Mouse (Mus musculus): ENCODE measurements around the gene Fgfr2.

Fgfr2 gene

GRCm38 (mm10) chr7:131809584-131810181 lies 1313.5 kb downstream of the Fgfr2 start:
- no peak for DNase-seq (ENCODE audit: low read depth)

- no peak for DNase-seq (ENCODE audit: low read depth)
Measured at GRCm38 (mm10) chr7:131807257-131807656, 1315.9 kb downstream of the Fgfr2 start.

- no peak for DNase-seq (ENCODE audit: low read depth)
Measured at GRCm38 (mm10) chr7:131805525-131806202, 1317.5 kb downstream of the Fgfr2 start.

DNA sequence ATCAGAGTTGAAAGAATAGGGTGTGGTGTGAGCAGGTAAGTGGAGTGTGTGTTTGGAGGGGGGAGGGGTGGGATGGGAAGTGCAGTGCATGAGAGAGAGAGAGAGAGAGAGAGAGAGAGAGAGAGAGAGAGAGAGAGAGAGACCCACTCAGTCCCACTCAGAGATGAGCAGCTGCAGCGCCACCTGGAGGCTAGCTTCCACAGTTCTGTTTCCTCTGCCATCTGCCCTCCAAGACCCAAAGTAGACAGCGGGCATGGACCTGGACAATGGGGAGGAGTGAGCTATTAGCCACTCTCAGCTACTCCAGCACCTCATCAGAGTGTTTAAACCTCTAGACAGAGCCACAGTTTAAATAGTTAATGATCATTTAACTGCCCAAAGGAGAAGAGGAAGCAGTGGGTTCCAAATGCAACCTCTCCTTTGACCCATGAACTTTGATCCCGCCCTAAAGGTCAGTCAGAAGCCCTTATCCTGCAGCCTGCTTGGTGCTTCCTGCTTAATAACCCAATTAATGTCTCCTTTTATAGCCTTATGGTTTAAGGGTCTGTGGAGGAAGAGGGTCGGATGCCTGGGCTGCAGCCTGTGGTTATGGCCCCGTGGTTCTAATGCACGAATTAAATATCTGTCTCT lies 1322.6 kb downstream of the Fgfr2 start:
- DNase-seq (ENCODE audit: low read depth) = peak; percentile 5

GRCm38 (mm10) chr7:131797161-131797560 lies 1326.0 kb downstream of the Fgfr2 start:
- no peak for DNase-seq (ENCODE audit: low read depth)

- no peak for DNase-seq (ENCODE audit: low read depth)
Measured at GRCm38 (mm10) chr7:131788595-131789206, 1334.4 kb downstream of the Fgfr2 start.

DNA sequence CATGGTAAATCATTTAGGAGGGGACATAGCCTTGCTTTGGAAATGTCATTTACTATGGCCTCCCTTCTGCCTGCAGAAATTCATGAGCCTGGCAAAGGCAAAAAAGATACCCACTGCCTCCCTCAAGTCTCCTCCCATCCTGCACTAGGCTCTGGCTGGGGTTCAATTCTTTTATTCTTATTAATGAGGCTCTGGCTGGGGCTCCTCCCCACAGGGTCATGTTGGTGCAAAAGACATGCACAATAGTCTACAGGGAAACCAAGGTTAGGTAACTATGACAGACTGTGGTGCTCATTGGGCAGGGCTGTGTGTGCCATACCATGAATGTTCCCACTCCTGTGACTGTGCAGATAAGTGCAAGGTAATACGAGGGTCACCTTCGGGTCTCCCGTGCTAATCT lies 1337.4 kb downstream of the Fgfr2 start:
- no peak for DNase-seq (ENCODE audit: low read depth)

DNA sequence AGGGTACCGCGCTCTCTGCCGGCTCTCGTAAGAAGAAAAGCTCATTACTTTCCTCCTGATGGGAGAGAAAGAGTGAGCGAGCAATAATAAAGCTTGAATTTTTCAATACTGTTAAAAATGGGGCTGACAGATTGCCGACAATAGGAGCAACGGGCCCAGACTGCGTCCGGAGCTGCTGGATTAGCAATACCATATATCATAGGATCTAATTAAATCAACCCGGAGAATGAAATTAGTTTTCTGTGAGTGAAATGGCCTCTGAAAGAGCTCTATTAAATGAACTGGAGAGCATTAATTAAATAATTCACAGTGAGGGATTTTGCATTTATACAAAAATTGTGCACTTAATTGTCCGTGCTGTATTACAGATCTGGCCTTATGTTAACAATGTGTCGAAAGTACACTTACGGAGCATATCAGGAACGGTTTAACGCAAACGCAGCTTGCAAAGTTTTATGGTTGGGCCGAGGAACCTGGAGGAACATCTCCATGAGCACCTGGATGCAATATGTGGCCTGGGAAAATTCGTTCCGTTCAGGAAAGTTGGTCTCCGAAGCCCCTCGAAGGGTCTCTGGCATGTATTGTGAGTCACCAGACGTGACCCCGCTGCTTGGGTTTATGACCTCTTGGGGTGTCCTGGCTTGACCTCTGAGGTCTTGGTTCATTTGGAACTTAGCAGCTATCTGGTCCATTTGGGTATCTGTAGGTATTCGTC lies 1344.7 kb downstream of the Fgfr2 start:
- no peak for DNase-seq (ENCODE audit: low read depth)

DNA sequence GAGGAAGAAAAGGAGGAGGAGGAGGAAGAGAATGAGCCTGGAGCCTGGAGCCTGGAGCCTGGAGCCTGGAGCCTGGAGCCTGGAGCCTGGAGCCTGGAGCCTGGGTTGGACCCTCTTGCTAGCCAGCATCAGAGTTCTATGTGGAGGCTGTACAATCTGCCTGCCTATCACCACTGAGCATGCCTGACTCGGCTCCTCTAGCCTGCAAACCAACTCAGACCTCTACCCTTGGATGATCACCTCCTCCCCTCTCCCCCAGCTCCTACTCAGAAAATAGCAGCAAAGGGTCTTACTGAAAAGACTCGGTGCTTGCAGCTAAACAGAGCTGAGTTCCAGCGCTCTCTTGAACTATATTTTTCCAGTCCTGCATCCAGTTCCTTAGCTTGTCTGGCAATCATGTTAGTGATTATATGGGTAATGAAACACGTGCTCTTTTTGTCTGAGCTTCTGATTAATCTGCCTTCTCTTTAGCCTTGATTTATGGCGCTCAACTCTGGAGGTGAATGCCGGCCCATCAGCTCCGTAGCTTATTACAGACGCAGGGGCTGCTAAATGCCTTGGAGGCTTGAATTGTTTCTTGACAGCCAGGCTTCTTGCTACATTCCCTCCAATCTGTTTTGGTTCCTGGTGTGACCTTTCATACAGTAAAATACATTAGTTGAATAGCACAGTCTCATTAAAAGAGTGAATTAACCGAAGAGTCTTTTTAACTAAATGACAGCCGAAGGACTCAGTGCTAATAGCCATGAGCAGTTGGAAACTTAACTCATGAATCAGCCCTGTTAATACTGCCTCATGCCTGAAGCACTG lies 1345.5 kb downstream of the Fgfr2 start:
- DNase-seq (ENCODE audit: low read depth) = no peak

- no peak for DNase-seq (ENCODE audit: low read depth)
Measured at GRCm38 (mm10) chr7:131776191-131776752, 1346.9 kb downstream of the Fgfr2 start.

GRCm38 (mm10) chr7:131757922-131758321 lies 1365.2 kb downstream of the Fgfr2 start:
- no peak for DNase-seq (ENCODE audit: low read depth)

DNA sequence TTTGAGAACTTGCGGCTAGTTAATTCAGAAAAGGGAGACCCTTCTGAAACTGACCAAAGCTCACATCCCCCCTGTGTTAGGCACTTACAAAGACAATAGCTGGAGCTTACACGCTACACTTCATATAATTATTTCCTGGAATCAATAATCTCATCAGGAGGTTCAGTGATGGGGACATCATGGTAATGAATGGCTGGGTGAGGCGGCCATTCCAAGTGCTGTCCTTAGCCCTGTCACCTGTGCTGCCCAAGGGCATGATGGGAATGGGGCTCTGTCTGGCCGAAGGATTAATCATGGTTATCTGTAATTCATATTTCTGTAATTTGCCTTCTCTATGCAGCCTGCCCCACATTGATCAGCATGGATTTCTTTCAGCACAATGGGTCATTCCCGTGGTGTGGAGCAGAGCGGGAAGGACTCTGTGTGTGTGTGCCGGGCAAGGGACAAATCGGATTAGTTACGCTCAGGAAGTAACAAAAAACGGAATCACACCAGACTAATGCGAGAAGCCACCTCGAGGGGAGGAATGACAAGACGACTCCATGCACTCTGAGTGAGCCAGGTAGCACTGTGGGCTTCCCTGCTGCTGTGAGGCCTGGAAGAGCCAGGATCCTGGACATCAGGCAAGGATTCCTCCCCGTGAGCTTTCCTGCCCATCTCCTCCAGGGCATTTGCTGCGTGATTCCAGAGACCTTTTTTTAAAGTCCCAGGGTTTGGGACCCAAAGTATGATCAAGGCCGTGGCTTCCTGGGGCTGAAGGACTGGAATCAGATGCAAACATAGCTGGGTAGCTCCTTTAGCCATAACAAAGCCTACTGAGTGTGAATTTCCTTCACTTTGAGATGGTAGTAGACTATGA lies 1375.8 kb downstream of the Fgfr2 start:
- DNase-seq (ENCODE audit: low read depth) = no peak

- peak; percentile 13 for DNase-seq (ENCODE audit: low read depth)
Measured at GRCm38 (mm10) chr7:131746752-131747151, 1376.4 kb downstream of the Fgfr2 start.

GRCm38 (mm10) chr7:131743193-131743592 lies 1380.0 kb downstream of the Fgfr2 start:
- no peak for DNase-seq (ENCODE audit: low read depth)

DNA sequence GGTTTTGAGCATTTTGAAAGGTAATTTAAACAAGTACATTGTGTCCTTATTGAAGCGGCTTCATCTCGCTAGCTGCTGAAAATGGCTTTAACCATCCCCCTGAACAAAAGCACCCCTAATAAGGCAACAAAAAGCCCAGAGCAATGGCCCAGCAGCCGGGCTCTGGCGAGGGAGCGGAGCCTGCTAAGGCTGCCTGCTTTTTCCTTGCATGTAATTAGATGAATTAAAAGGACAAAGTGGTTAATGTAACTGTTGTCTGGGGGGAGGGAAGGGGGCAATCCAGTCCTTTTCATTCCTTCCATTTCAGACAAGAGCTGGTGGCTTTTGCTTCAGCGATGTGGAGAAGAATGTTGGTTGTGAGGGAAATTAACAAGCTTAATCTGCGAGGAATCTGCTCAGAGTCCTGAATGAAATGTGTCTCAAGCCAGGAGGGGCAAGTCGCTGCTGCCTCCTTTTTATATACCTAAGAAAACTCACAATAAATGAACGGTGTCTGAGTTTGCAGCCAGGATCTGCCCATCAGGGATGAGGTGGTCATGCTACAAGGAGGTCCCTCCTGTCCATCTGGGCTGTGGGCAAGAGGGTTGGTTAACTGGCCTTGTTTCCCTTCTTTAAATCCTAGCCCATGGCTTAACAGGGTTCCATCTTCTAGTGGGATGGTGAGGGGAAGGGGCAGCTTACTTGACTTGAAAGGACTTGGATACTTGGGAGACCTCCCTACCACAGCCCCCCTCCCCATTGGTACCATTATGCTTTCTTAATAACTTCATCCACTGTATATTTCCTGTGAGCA lies 1400.2 kb downstream of the Fgfr2 start:
- no peak for DNase-seq (ENCODE audit: low read depth)

GRCm38 (mm10) chr7:131722316-131722715 lies 1400.8 kb downstream of the Fgfr2 start:
- no peak for DNase-seq (ENCODE audit: low read depth)

- DNase-seq (ENCODE audit: low read depth) = no peak
Measured at GRCm38 (mm10) chr7:131718280-131718679, 1404.9 kb downstream of the Fgfr2 start.

DNA sequence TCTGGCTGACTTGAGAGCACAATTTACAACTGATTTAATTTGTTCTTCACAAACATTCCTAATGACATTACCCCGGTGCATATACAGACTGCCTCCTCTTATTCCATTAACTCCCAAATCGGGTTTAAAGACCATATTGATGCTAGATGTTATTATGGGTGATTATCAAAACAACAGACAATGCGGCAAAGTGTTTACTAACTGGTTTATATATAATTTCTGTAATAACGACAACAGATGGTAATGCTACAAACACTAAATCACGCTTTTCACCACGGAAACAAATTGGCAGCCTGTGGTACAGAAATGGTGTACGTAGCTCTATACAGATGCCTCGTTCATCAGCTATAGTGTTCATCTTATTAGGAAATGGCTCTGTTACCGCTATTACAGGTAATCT lies 1410.1 kb downstream of the Fgfr2 start:
- DNase-seq (ENCODE audit: low read depth) = no peak

- no peak for DNase-seq (ENCODE audit: low read depth)
Measured at GRCm38 (mm10) chr7:131696889-131697288, 1426.3 kb downstream of the Fgfr2 start.

Measured in NIH3T3 (cell line).